Mouse (Mus musculus): ENCODE measurements around the gene Ugt1a1. TPM values are rescaled to one million over a fixed set of nuclear protein-coding genes. Genes with fewer than 3 reads are reported as not detected.

Ugt1a1 gene
- total RNA-seq, 2 experiments from 2014 or later: not detected

- DNase-seq (ENCODE audit: low spot score in 2 of 2): no peak
These were observed 22.5 kb downstream of the Ugt1a1 start for GRCm38 (mm10) chr1:88234248-88234610.

GRCm38 (mm10) chr1:88234646-88235045 lies 22.9 kb downstream of the Ugt1a1 start:
- no peak for DNase-seq (ENCODE audit: low spot score in 2 of 2)

DNA sequence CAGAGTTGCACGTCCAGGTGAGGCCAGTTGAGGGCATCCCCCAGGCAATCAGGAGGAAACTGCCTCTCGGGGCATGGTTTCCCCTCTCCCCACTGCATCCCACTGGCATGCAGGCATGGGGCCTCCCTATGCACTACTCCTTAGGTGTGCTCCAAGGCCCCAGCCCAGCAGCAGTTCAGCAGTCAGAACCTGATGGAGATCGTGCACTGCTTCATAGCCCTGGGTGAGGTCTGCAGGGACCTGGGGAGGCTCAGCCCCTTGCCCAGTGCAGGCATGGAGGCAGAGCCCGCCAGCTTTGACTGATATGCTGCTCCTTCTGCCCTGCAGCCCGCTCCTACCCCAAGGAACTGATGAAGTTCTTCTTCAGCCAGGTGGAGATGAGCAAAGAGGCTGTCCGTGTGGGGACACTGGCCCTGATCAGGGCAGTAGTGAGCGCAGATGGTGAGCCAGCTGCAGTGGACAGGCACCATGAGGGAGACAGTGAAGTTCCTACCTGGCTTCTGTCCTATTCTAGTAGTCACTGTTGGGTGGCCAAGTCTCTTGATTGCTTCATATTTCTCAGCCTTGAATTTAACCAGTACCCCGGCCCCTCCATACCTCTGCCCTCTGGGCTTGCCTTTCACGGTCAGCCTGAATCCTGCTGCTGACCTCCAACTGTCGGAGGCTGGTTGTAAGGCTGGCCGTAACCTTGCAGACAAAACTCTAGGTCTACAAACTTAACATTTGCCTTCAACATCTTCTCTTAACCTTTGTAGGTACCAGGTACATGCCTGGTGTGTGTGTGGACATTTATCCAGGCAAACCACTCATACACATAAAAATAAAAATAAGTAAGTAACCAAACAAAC lies 23.5 kb downstream of the Ugt1a1 start:
- DNase-seq (ENCODE audit: low spot score in 2 of 2): no peak

- DNase-seq (ENCODE audit: low spot score in 2 of 2): no peak
These were observed 24.2 kb downstream of the Ugt1a1 start for GRCm38 (mm10) chr1:88235894-88236415.

- DNase-seq (ENCODE audit: low spot score in 2 of 2): no peak
These were observed 25.6 kb downstream of the Ugt1a1 start for GRCm38 (mm10) chr1:88237311-88237710.

DNA sequence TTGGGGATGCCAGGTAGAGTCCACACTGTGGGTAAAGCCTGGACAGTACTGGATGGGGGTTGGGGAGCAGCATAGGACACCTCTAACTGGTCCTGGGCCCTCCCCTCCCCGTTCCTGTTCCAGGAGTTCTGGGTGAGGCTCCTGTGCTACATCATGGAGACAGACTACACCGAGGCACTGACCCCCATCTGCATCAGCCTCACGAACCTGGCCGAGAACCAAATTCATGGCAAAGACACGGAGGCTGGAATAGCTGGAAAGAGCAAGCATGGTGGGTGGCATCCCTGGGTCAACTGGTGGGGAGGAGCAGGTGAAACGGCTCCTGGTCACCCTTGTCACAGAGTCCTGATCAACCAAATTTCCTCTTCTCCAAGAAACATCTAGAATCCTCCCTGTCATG lies 27.0 kb downstream of the Ugt1a1 start:
- no peak for DNase-seq (ENCODE audit: low spot score in 2 of 2)

DNA sequence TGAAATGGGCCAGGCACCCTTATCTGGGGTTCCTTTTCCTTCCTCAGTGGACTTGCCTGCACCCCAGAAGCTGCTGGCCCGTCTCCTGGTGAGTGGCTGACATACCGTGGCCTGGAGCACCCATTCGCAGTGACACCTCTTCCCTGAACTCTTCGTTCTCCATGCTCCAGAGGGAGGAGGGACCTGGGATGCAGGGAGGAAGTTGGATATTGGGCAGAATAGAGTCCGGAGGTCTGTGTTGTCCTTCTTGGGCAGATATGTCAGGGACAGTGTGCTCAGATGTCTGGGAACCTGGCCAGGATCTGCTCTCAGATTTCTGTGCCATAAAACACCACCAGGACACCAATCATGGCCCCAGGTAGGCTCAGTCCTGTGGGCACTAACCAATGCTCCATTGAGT lies 28.3 kb downstream of the Ugt1a1 start:
- DNase-seq (ENCODE audit: low spot score in 2 of 2): no peak

- DNase-seq (ENCODE audit: low spot score in 2 of 2): no peak
These were observed 28.8 kb downstream of the Ugt1a1 start for GRCm38 (mm10) chr1:88240579-88240978.

DNA sequence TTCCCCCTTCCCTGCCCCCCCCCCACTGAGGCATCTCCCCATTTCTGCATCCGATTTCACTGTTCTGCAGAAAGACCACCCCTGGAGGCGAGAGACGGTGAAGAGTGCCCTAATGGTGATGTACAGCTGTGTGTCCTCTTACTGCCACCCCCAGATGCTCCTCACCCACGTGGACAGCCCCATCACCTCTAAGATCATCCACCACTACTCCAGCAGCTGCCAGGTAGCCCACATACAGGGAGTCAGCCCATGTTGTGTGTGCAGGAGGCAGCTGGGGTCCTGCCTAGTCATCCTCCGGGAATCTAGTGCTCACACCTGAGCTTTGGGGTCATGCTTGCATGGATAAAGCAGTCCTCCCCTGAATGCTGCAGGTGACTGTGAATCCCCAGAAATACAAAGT lies 32.1 kb downstream of the Ugt1a1 start:
- DNase-seq (ENCODE audit: low spot score in 2 of 2): no peak

GRCm38 (mm10) chr1:88245881-88246280 lies 34.1 kb downstream of the Ugt1a1 start:
- no peak for DNase-seq (ENCODE audit: low spot score in 2 of 2)

GRCm38 (mm10) chr1:88246386-88246785 lies 34.6 kb downstream of the Ugt1a1 start:
- no peak for DNase-seq (ENCODE audit: low spot score in 2 of 2)

- no peak for DNase-seq (ENCODE audit: low spot score in 2 of 2)
These were observed 35.9 kb downstream of the Ugt1a1 start for GRCm38 (mm10) chr1:88247660-88248059.

GRCm38 (mm10) chr1:88248658-88249057 lies 36.9 kb downstream of the Ugt1a1 start:
- no peak for DNase-seq (ENCODE audit: low spot score in 2 of 2)

- no peak for DNase-seq (ENCODE audit: low spot score in 2 of 2)
These were observed 37.8 kb downstream of the Ugt1a1 start for GRCm38 (mm10) chr1:88249596-88249995.

GRCm38 (mm10) chr1:88250023-88250422 lies 38.3 kb downstream of the Ugt1a1 start:
- no peak for DNase-seq (ENCODE audit: low spot score in 2 of 2)

GRCm38 (mm10) chr1:88253106-88253505 lies 41.3 kb downstream of the Ugt1a1 start:
- DNase-seq (ENCODE audit: low spot score in 2 of 2): no peak

GRCm38 (mm10) chr1:88253540-88253939 lies 41.8 kb downstream of the Ugt1a1 start:
- DNase-seq (ENCODE audit: low spot score in 2 of 2): no peak

DNA sequence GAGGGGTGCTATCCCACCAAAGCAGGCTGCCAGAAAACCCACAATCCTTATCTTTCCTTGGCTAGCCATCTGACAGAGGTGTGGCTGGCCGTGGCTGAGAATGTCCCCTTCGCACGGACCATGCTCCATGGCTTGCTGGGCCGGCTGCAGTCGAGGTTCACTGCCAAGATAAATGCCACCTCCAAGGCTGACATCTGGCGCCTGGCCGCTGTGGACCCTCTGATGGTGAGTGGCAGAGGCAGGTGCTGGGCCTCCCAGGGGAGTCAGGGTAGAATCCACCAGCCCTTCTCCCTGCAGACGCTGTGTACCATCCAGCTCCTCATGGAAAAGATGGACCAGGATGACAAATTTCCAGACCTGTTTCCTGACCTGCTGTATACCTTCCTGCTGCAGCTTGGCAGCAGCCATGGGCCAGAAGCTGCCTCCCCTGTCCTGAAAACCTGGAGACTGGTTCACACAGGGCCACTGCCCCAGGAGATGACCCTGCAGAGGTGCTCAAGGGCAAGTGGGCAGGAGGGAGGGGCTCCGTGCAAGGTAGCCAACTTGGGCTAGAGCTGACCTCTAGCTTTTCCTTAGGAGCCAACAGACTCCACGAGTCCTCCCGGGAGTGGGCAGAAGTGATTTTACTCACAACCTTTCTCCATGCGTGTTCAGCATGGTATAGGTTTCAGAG lies 43.2 kb downstream of the Ugt1a1 start:
- DNase-seq (ENCODE audit: low spot score in 2 of 2): no peak

DNA sequence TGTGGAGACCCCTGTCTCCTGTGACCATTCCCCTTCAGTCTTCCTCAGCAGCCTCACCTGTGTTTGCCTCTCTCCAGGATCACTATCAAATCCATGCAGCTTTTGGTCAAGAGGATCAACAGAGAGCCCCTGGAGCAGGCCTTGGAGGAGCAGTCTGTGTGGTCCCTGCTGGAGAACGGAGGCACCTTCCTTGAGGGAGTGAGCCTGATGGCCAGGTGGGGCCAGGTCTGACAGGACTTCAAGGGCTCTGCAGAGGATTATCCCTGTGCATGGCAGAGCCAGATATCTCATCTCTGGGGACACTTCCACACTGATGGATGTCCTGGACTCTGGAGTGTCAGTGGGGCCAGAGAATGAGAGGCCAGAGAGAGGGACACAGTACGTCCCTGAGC lies 43.7 kb downstream of the Ugt1a1 start:
- no peak for DNase-seq (ENCODE audit: low spot score in 2 of 2)

DNA sequence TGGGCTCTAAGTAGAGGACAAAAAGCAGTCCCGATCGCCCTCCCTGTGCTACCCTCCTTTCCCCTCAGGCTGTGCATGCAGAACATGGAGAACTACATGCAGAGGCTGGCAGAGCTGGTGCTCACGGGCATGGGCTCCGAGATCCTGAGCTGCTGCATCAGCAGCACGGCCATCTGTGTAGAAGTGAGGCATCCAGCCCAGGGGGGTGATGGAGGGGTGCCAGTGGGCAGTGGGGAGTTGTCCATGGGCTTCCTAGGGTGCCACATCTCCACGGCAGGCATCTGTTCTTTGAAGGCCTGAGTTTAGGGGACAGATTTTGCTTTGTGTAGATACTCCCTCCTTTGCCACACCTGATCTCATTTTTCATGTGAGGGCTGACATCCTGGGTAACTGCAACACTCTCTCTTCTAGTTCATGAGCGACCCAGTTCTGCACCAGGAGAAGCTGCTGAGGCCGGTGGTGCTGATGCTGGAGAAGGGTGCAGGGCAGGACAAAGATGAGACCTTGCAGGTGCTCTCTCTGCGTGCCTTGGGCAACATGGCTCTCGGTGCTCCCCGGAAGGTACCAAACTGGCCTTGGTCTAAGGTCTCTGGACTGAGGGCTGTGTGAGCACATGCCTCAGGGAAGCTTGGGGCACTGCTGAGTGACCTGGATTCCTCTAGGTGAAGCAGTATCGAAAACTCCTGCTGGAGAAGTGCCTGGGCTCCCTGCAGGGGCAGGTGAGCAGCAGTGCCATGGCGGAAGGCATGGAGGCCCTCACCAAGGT lies 44.4 kb downstream of the Ugt1a1 start:
- DNase-seq (ENCODE audit: low spot score in 2 of 2): peak; percentile 68 to 70

DNA sequence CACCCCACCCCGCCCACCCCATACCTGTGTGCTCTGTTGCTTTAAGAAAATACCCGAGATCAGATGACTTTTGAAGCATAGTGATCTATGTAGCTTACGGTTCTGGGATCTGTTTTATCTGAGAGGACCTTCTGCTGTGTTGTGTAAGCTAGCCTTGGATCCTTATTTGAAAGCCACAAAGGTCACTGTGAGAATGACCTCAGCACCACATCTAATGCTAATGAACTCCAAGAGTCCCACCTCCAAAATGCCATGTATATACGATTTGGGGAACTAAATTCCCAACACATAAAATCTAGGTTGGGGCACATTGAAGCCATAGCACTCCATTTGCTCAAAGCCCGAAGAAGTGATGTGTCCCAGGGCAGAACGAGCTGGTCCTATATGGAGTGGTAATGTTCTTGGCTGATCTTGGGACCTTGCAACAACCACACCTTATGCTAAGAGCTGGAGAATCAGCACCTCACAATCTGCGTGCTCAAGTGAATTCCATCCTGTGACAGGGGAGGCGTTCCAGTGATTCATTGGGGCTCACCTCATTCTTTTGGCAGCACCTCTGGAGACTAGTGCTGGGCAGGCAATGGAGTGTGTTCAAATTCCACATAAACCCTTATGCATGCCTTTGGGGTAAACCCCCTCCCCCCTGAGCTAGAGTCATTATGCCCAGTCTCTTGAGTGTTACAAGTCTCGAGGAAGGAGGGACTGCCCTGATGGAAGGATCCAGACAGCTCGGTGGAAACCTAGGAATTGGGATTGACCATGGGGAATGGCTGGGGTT lies 45.3 kb downstream of the Ugt1a1 start:
- no peak for DNase-seq (ENCODE audit: low spot score in 2 of 2)

All from layer of hippocampus, postnatal 14 days (tissue).